Mouse (Mus musculus) mouse embryonic stem cell (cell line): ENCODE measurements around the gene Magi2.

Source experiments
- in situ Hi-C, 2 experiments: fragments of 300-500 bp; cut with MboI; formaldehyde crosslinking; loops; 1 replicate in 1 of 2; 3 replicates in 1 of 2; pipeline ENCODE4 v1.14.3; 2019 to 2020; ENCODE audit warnings: low sequenced_read_pairs in 2 of 2, low pct_unique_long_range_greater_than_20kb in 1 of 2, mixed read lengths in 1 of 2; ENCODE audit not compliant: unreplicated experiment in 1 of 2

Magi2 gene

GRCm38 (mm10) chr5:20628954-20629601 lies 1402.2 kb downstream of the Magi2 start:
- in situ Hi-C loops = no loop called here

DNA sequence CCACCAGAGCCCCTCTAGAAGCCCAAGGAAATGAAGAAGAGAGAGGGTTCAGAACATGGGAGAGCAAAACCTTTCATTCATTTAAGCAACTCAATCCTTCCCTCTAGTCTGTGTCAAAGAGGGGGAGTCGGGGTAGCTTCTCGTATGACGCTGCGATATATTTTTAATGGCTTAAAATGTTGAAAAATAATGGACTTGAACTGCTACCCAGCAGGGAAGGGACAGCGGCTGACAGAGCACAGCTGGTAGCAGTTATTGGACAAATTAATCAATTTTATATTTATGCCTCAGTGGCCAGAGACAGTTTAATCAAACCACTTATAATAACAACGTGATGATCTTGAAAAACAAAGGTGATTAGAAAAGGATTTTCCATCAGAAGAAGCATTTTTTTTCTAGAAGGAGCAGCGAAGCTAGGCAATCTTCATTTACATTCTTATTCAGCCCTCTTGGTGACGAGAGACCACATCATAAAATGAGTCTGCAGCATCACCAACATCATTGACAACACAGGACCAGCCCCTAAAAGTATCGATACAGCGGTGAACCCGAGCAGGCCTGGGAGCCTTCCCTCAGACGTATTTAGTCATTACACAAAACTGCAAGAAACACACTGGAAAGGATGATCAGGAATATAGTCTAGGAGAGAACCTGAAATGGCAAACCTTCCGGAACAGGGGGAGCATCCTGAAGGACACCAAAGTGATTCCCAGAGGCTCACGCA lies 1407.4 kb downstream of the Magi2 start:
- in situ Hi-C loops = no loop called here

GRCm38 (mm10) chr5:20634822-20635221 lies 1408.0 kb downstream of the Magi2 start:
- in situ Hi-C loops = no loop called here

DNA sequence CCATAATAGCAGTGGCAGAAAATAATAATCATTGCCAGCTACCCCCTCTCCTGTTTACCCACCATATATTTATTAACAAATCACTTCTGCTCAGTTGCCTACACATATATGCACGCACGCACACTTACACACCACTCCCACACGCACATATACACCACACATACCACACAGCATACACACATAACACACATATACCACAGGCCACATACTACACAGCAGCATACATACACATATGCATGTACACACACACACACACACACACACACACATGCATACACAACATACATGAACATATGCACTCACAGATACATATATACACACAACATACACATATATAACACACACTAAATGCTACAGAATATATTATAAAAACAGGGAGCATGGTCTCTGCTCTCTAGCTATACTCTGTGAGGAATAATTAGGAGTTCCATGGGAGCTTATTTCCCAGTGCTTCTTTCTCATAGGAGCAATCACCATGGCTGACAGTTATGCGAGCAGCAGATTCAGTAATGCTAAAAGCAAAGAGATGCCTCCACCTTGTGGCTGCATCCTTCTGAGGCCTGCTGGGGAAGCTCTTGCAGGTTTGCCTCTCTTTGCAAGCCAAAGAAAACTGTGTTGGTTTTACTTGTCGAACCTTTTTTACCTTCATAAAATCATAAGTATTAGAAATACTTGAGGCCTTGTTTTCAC lies 1410.6 kb downstream of the Magi2 start:
- in situ Hi-C loops = no loop called here

DNA sequence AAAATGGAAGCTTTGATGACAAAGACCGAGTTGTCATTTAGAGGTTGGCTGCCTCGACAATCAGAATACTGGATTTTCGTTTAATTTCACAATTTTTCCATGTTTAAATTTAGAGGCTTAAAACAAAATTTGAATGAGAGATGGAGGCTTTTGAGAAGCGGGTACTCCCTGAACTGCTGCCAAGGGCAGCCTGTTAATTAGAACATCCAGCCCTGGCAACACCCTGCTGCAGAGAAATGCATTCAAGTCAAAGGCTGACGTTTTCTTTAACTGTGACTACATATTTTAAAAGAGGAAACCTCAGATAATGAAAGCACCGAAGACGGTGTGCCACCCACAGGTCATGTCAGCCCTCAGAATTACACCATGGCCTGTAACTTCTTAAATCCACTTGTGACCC lies 1415.4 kb downstream of the Magi2 start:
- in situ Hi-C loops = no loop called here

- in situ Hi-C loops = no loop called here
These were observed 1416.9 kb downstream of the Magi2 start for GRCm38 (mm10) chr5:20643741-20644140.

GRCm38 (mm10) chr5:20646947-20647346 lies 1420.1 kb downstream of the Magi2 start:
- in situ Hi-C loops = no loop called here

- in situ Hi-C loops = no loop called here
These were observed 1426.8 kb downstream of the Magi2 start for GRCm38 (mm10) chr5:20653425-20654185.

GRCm38 (mm10) chr5:20654766-20655472 lies 1428.1 kb downstream of the Magi2 start:
- in situ Hi-C loops = no loop called here

- in situ Hi-C loops = no loop called here
These were observed 1430.2 kb downstream of the Magi2 start for GRCm38 (mm10) chr5:20657056-20657455.

GRCm38 (mm10) chr5:20667601-20668000 lies 1440.8 kb downstream of the Magi2 start:
- in situ Hi-C loops = no loop called here

GRCm38 (mm10) chr5:20668736-20669355 lies 1442.0 kb downstream of the Magi2 start:
- in situ Hi-C loops = no loop called here

- in situ Hi-C loops = no loop called here
These were observed 1442.6 kb downstream of the Magi2 start for GRCm38 (mm10) chr5:20669456-20669855.

DNA sequence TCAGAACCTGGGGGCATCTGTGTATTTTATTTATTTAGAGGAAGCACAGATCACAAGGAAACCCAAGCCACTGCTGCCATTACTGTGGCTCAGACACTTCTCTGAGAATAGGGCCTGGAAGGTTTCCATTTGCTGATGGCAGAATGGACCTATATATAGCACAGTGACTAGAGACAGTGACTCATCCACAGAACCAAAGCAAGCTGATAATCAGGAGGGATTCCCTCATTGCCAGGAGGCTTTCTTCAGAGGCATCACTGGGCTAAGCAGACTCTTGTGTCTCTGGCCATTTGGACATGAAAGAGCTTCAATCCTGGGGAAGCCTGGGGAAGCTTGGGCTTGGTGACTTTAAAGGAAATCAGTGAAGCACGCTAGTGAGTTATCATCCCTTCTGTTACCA lies 1445.0 kb downstream of the Magi2 start:
- in situ Hi-C loops = no loop called here

GRCm38 (mm10) chr5:20674523-20674922 lies 1447.7 kb downstream of the Magi2 start:
- in situ Hi-C loops = no loop called here

- in situ Hi-C loops = no loop called here
These were observed 1448.4 kb downstream of the Magi2 start for GRCm38 (mm10) chr5:20675163-20675665.

- in situ Hi-C loops = no loop called here
These were observed 1449.5 kb downstream of the Magi2 start for GRCm38 (mm10) chr5:20676193-20676871.
